Mouse (Mus musculus): ENCODE measurements at regions not wholly inside any gene's neighbourhood (a gene's known extent, or its start where the extent isn't known, plus 50 kb on each side); places are given as distances from the start of the nearest gene placed in this dataset.

- intact Hi-C loops (cut with DNase I): no loop called here
- DNase-seq (ENCODE audit: low spot score in 2 of 2): peak in 1 of 2 experiments; percentile 2
Measured at GRCm38 (mm10) chr7:119384670-119385241, 74.3 kb downstream of the Gp2 start.

- intact Hi-C loops (cut with DNase I): no loop called here
- DNase-seq (ENCODE audit: low spot score in 2 of 2): no peak
Measured at GRCm38 (mm10) chr7:119379935-119380334, 79.2 kb downstream of the Gp2 start.

GRCm38 (mm10) chr7:119364268-119364596 is 94.9 kb downstream of the Gp2 start:
- DNase-seq (ENCODE audit: low spot score in 2 of 2): no peak
- intact Hi-C loops (cut with DNase I): no loop called here

- intact Hi-C loops (cut with DNase I): no loop called here
- no peak for DNase-seq (ENCODE audit: low spot score in 2 of 2)
Measured at GRCm38 (mm10) chr7:119363552-119364267, 95.4 kb downstream of the Gp2 start.

GRCm38 (mm10) chr7:119357338-119357737 is 101.7 kb downstream of the Gp2 start:
- no peak for DNase-seq (ENCODE audit: low spot score in 2 of 2)
- intact Hi-C loops (cut with DNase I): no loop called here

- no peak for DNase-seq (ENCODE audit: low spot score in 2 of 2)
- intact Hi-C loops (cut with DNase I): no loop called here
Measured at GRCm38 (mm10) chr7:119356251-119356650, 102.8 kb downstream of the Gp2 start.

- no peak for DNase-seq (ENCODE audit: low spot score in 2 of 2)
- intact Hi-C loops (cut with DNase I): no loop called here
Measured at GRCm38 (mm10) chr7:119352571-119352970, 106.5 kb downstream of the Gp2 start.

GRCm38 (mm10) chr7:119350641-119351040 is 108.4 kb downstream of the Gp2 start:
- intact Hi-C loops (cut with DNase I): no loop called here

GRCm38 (mm10) chr7:119343380-119343779 is 115.7 kb downstream of the Gp2 start:
- intact Hi-C loops (cut with DNase I): no loop called here
- DNase-seq (ENCODE audit: low spot score in 2 of 2): no peak

More at GRCm38 (mm10) chr7:119350641-119351040, 108.4 kb downstream of the Gp2 start:
- no peak for DNase-seq (ENCODE audit: low spot score in 2 of 2)

GRCm38 (mm10) chr7:119333102-119333501 is 126.0 kb downstream of the Gp2 start:
- DNase-seq (ENCODE audit: low spot score in 2 of 2): no peak

GRCm38 (mm10) chr7:119330460-119331109 is 128.5 kb downstream of the Gp2 start:
- DNase-seq (ENCODE audit: low spot score in 2 of 2): no peak
- intact Hi-C loops (cut with DNase I): no loop called here

More at GRCm38 (mm10) chr7:119333102-119333501, 126.0 kb downstream of the Gp2 start:
- intact Hi-C loops (cut with DNase I): no loop called here

- intact Hi-C loops (cut with DNase I): no loop called here
- DNase-seq (ENCODE audit: low spot score in 2 of 2): no peak
Measured at GRCm38 (mm10) chr7:119296307-119296706, 111.9 kb upstream of the Gpr139 start.

- intact Hi-C loops (cut with DNase I): no loop called here
- DNase-seq (ENCODE audit: low spot score in 2 of 2): no peak
Measured at GRCm38 (mm10) chr7:119291442-119291841, 107.0 kb upstream of the Gpr139 start.

- peak; percentile 11 to 55 for DNase-seq (ENCODE audit: low spot score in 2 of 2)
- intact Hi-C loops (cut with DNase I): no loop called here
Measured at GRCm38 (mm10) chr7:119285290-119285689, 100.9 kb upstream of the Gpr139 start.

GRCm38 (mm10) chr7:119279896-119280661 is 95.7 kb upstream of the Gpr139 start:
- DNase-seq (ENCODE audit: low spot score in 2 of 2): no peak
- intact Hi-C loops (cut with DNase I): no loop called here

- no peak for DNase-seq (ENCODE audit: low spot score in 2 of 2)
- intact Hi-C loops (cut with DNase I): no loop called here
Measured at GRCm38 (mm10) chr7:119272621-119273020, 88.2 kb upstream of the Gpr139 start.

GRCm38 (mm10) chr7:119271427-119271826 is 87.0 kb upstream of the Gpr139 start:
- no peak for DNase-seq (ENCODE audit: low spot score in 2 of 2)
- intact Hi-C loops (cut with DNase I): no loop called here

GRCm38 (mm10) chr7:119270826-119271420 is 86.5 kb upstream of the Gpr139 start:
- DNase-seq (ENCODE audit: low spot score in 2 of 2): no peak
- intact Hi-C loops (cut with DNase I): no loop called here

- no peak for DNase-seq (ENCODE audit: low spot score in 2 of 2)
- intact Hi-C loops (cut with DNase I): no loop called here
Measured at GRCm38 (mm10) chr7:119258222-119258621, 73.8 kb upstream of the Gpr139 start.

- intact Hi-C loops (cut with DNase I): no loop called here
- no peak for DNase-seq (ENCODE audit: low spot score in 2 of 2)
Measured at GRCm38 (mm10) chr7:119256916-119257315, 72.5 kb upstream of the Gpr139 start.
